Mouse (Mus musculus): ENCODE data around the gene Enox1.

- TF ChIP-seq USF1 (IDR thresholded peaks at IDR 0.05; ENCODE audit: low read depth) (no peak), TCF12 (IDR thresholded peaks at IDR 0.05; ENCODE audit: insufficient read depth, poor library complexity, severe bottlenecking) (no peak), POLR2A (IDR thresholded peaks at IDR 0.05; ENCODE audit: insufficient read length, low read depth) (no peak), POLR2AphosphoS2 (IDR thresholded peaks at IDR 0.05; ENCODE audit: insufficient read length, low read depth) (no peak), MAX (IDR thresholded peaks at IDR 0.05; ENCODE audit: low read depth) (no peak)
Measured at GRCm38 (mm10) chr14:77581616-77582015, 425.1 kb downstream of the Enox1 start.

Data from myocyte (in vitro differentiated cells).